Mouse (Mus musculus) layer of hippocampus, adult 9-11 months (tissue): ENCODE measurements around the gene Rpl11.
"Not testable (repeated sequence)": the region's sequence is repeated elsewhere in the genome, so short reads cannot be mapped to it uniquely, and the experiment has no call there.

Experiments used
- DNase-seq: peaks from one replicate; pipeline ENCODE4 v3.0.0; 2022

The Rpl11 gene

DNA sequence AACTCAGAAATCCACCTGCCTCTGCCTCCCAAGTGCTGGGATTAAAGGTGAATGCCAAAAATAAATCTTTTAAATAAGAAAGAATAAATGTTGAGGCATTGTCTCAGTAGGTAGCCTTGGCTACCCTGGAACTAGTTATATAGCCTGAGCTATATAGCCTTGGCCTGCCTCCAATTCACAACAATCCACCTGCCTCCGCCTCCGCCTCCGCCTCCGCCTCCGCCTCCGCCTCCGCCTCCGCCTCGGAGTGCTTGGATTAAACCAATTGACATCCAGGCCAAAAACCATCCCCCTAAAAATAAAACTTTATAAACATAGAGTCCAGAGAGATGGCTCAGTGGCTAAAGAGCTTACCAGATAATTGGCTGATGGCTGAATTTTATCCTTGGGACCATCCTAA is 30.3 kb downstream of the Rpl11 start:
- DNase-seq: no peak

DNA sequence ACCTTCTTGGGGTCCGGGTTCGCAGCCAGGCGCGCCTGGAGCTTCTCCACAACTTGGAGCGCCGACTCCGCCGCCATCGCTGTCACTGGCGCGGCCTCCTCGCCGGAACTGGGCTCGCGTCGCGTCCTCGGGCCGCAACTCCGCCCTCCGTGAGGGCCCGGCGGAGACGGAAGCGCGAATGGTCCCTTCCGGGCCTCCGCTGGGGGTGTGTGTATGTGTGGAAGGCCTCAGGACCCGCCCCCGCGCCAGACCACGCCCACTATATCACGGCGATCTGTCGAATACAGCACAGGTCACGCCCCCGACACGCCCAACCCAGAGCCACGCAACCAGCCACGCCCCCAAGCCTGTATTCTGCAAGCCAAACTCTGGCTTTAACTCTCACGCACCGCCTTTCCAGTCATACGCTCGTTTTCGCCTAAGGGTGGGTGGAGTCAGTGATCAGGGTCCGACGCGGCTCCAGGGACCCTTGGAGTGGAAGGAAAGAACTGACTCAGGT is 31.6 kb downstream of the Rpl11 start, which contains the start of gene Eloa:
Gene Eloa, minus strand, starts transcription at position 215 of the 499 bp plus-strand sequence.
- DNase-seq: peak; percentile 100

DNA sequence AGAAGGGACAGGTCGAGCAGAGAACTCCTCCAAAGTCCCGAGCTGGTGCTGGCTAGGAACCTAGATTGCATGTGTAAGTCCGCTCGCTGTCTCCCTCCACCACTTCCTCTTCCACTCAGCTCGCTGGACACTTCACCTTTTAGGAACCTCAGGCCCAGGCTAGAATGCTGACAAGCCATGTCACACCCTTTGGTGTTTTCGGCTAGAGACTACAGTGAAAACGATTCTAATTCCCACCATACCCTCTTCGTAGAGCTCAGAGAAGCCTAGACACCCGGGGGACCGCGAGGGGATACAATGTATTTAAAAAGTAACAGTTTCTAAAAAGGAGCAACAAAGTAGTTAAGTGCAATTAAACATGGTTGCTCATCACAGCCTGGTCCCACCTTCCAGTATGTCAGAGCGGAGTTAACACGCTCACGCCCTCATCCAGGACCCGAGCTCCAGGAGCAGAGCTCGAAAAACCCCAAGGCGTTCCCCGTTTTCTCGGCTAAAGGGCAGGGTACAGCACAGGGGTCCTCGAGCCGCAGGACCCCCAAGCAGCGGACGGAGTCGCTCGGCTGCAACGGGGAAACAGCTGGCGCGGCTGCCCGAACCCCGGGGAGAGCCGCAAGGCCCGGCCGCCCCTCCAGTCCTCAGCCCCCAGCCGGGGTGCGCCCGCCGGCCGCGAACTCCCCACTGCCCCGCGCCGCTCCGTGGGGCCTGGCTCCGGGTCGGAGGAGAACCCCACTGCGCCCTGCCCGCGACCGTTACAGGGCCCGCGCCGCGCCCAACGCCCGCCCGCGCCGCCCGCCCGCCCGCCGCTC is 32.3 kb downstream of the Rpl11 start:
- DNase-seq: peak; percentile 27

- DNase-seq: no peak
These were observed 37.1 kb downstream of the Rpl11 start for GRCm38 (mm10) chr4:136016059-136016602.

DNA sequence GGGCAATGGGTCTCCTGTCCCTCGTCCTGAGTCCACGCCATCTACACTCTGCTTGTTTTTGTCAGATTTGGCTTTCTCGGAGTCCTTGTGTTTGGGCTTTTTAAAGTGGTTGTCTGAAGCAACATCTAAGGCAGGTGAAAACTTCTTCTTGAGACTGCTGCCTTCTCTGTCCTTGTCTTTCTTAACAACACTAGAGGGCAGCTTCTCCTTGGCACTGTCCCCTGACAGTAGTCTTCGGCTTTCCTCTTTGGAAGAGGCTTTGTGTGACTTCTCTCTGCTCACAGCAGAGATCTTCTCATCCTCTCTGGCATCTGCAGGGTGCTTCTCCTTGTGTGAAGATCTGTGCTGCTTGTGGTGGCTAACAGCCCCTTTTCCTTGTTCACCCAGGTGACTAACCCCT is 42.6 kb downstream of the Rpl11 start:
- no peak for DNase-seq

DNA sequence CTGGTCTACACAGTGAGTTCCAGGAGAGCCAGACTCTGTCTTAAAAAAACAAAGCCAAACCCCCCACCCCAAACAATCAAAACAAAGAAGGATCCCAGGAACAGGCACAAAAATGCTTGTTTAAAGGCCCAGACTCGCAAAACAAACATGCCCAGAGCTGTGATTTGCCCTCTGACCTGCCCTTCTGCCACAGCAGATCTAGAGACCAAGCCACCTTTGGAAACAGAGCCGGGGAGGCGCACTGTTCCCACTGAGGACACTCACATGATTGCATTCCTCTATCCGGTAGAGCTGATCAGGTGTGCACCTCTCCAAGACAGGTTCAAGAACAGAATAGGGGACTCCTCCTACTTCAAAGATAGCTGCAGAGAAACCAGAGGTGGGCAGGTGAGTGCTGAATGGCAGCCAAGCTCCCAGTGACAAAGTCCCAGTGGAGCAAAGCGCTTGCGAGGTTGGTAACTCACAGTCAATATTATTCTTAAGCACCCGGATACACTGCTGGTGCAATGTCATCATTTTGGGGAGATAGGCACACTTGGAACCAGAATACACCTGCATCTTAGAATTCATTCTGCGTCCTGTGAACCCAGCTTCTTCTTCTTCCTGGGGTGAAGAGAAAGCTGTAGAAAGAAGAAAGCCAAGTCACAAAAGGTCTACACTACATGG is 44.3 kb downstream of the Rpl11 start:
- DNase-seq: no peak

GRCm38 (mm10) chr4:136006821-136007220 is 46.4 kb downstream of the Rpl11 start:
- no peak for DNase-seq

GRCm38 (mm10) chr4:136004921-136005320 is 48.3 kb downstream of the Rpl11 start:
- DNase-seq: no peak

DNA sequence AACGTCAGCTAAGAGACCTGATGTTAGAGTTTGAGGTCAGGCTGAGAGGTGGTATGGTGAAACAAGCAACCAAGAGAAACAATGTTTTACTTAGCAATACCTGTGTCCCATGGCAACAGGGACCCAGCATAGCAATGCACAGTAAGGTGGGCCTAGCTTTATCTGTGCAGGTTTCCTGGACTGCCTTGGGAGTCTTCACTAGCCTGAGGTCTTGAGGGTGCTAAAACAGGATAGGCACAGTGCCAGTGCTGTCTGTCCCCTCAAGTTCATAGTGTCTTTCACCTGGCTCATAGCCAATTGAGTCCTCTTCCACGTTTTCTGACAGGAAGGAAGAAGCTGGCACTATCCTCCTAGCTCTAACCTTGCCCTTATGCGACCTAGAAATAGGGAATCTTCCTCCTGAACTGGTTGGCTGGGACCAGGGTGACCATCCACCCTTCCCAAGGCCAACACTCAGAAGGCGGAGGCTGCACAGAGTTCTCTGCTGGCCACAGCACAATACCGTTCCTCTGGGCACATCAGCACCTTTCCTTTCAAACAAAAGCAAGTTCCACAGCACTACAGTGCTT is 49.0 kb downstream of the Rpl11 start:
- no peak for DNase-seq

- no peak for DNase-seq
These were observed 58.1 kb downstream of the Rpl11 start for GRCm38 (mm10) chr4:135995118-135995517.

DNA sequence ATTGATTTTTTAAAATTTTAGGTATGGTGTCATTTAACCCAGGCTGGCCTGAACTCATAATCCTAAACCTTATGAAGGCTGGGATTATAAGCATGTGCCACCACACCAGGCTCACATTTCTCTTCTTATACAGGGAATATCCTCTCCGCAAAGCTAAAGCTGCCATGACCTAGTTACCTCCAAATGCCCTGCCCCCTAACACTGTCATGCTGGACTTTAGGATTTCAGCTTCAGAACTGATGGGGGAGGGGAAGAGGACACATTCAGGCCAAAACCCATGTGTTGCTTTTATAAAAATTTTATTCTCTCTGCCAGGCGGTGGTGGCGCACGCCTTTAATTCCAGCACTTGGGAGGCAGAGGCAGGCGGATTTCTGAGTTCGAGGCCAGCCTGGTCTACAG is 59.3 kb downstream of the Rpl11 start:
- DNase-seq: no peak

DNA sequence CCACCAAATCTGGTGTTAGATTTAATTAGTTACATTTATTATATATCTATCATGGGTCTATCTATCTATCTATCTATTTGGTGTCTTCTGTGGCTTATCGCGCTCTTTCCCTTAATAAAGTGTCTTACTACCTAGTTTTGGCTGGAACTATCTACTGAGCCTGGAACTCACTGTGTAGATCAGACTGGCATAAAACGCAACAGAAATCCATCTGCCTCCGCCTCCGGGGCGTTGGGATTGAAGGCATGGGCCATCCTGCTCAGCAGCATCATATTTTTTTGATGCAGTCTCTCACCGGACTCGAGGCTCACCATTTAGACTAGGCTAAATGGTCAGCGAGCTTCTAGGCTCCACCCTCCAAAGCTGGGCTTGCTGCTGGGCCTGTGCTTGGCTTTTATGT is 65.5 kb downstream of the Rpl11 start:
- DNase-seq: no peak

- DNase-seq: peak; percentile 92
These were observed 66.1 kb downstream of the Rpl11 start, which contains the start of gene Pithd1 for GRCm38 (mm10) chr4:135986943-135987710. Gene Pithd1, minus strand, starts transcription at chr4:135987264.

- DNase-seq: no peak
These were observed 66.8 kb downstream of the Rpl11 start for GRCm38 (mm10) chr4:135986301-135986942.

DNA sequence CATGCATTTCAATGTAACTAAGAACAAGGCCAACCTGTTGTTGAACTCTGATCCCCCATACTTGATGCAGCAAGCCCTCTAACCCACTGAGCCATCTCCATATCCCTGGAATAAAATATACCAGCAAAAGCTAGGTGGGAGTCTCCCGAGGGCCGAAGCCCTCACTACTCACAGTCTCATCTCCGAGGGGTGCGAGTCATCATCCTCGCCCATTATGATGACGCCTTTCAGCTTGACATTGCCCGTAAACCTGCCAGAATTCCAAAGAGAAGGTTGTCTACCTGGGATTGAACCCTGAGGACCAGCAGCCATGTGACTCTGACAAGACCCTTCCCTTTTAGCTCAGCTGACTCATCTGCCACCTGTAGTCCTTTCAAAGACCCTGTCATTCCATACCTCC is 67.5 kb downstream of the Rpl11 start:
- DNase-seq: no peak

GRCm38 (mm10) chr4:135985193-135985592 is 68.0 kb downstream of the Rpl11 start:
- no peak for DNase-seq

- DNase-seq: no peak
These were observed 68.7 kb downstream of the Rpl11 start for GRCm38 (mm10) chr4:135984556-135984955.

DNA sequence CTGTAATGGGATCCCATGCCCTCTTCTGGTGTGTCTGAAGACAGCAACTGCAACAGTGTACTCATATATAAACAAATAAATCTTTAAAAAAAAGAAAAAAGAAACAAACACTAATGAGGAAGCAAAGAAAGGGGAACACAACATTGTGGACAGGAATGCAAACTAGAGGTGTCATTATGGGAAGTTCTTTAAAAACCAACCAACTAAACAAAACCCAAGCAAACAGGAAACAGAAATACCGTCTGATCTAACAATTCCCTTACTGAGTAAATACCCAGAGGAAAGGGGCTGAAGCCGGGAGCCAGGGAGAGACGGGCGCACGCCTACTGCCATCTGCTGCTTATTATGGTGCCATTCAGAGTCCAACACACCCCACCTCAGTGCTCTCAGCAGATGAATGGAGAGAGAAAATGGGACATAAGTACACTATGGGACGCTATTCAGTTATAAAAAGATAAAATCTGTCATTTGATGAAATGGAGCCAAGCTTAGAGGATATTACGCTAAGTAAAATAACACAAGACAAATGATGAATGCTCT is 71.6 kb downstream of the Rpl11 start:
- peak; percentile 91 for DNase-seq

GRCm38 (mm10) chr4:135980223-135980622 is 73.0 kb downstream of the Rpl11 start:
- DNase-seq: not testable (repeated sequence)
